Mouse (Mus musculus): ENCODE data around the gene Sepsecs.
A peak's percentile ranks its signal among the peaks of the same experiment; 100 is the strongest.
"Not testable (repeated sequence)": the region's sequence is repeated elsewhere in the genome, so short reads cannot be mapped to it uniquely, and the experiment has no call there.

The Sepsecs gene

GRCm38 (mm10) chr5:52669426-52670191, at the start of gene Sepsecs:
Gene Sepsecs (minus strand): TSS chr5:52669708.
- DNase-seq = peak; percentile 87 to 95

GRCm38 (mm10) chr5:52716742-52717448, 47.4 kb upstream of the Sepsecs start:
- DNase-seq = no peak

GRCm38 (mm10) chr5:52712704-52713103, 43.2 kb upstream of the Sepsecs start:
- DNase-seq = no peak

GRCm38 (mm10) chr5:52704562-52704961, 35.1 kb upstream of the Sepsecs start:
- DNase-seq = no peak

GRCm38 (mm10) chr5:52697882-52698440, 28.5 kb upstream of the Sepsecs start:
- DNase-seq = not testable (repeated sequence)

- no peak for DNase-seq
These were observed 27.8 kb upstream of the Sepsecs start for GRCm38 (mm10) chr5:52697291-52697690.

GRCm38 (mm10) chr5:52687741-52688455, 18.4 kb upstream of the Sepsecs start:
- DNase-seq = no peak

GRCm38 (mm10) chr5:52681111-52681510, 11.6 kb upstream of the Sepsecs start:
- DNase-seq = no peak

- DNase-seq = no peak
These were observed 10.7 kb upstream of the Sepsecs start for GRCm38 (mm10) chr5:52680191-52680590.

GRCm38 (mm10) chr5:52678498-52679070, 9.1 kb upstream of the Sepsecs start:
- DNase-seq = no peak

GRCm38 (mm10) chr5:52677126-52677525, 7.6 kb upstream of the Sepsecs start:
- DNase-seq = no peak

- no peak for DNase-seq
These were observed 5.0 kb upstream of the Sepsecs start for GRCm38 (mm10) chr5:52674384-52675069.

- no peak for DNase-seq
These were observed 3.8 kb upstream of the Sepsecs start for GRCm38 (mm10) chr5:52673341-52673740.

GRCm38 (mm10) chr5:52670745-52671144, 1.2 kb upstream of the Sepsecs start:
- DNase-seq = no peak

GRCm38 (mm10) chr5:52666766-52667165, 2.7 kb downstream of the Sepsecs start:
- no peak for DNase-seq

GRCm38 (mm10) chr5:52657957-52658356, 11.6 kb downstream of the Sepsecs start:
- DNase-seq = no peak

- DNase-seq = no peak
These were observed 12.2 kb downstream of the Sepsecs start for GRCm38 (mm10) chr5:52657336-52657735.

GRCm38 (mm10) chr5:52655992-52656391, 13.5 kb downstream of the Sepsecs start:
- no peak for DNase-seq

GRCm38 (mm10) chr5:52654961-52655360, 14.5 kb downstream of the Sepsecs start:
- DNase-seq = no peak

- DNase-seq = no peak
These were observed 16.9 kb downstream of the Sepsecs start for GRCm38 (mm10) chr5:52652606-52653005.

GRCm38 (mm10) chr5:52652086-52652485, 17.4 kb downstream of the Sepsecs start:
- no peak for DNase-seq

Measured in cerebellum, adult 18-20 months (tissue).